Mouse (Mus musculus) small intestine, adult 2 months (tissue): ENCODE measurements around the gene Camk2n1.

Experiments
- CTCF ChIP-seq: fragments of 200-500 bp; IDR thresholded peaks from 2 replicates; pipeline ENCODE4 v1.5.1; 2012; ENCODE audit warnings: low read depth, mild to moderate bottlenecking, control low read depth, inconsistent platforms, low read length, moderate library complexity, mixed read lengths; ENCODE audit not compliant: insufficient replicate concordance, insufficient read length; ENCODE audit errors: extremely low read depth
- POLR2A ChIP-seq: fragments of 200-500 bp; IDR thresholded peaks from 2 replicates; pipeline ENCODE4 v1.6.1; 2012; ENCODE audit warnings: low read depth, mild to moderate bottlenecking, control low read depth, inconsistent platforms, low read length, moderate library complexity

DNA sequence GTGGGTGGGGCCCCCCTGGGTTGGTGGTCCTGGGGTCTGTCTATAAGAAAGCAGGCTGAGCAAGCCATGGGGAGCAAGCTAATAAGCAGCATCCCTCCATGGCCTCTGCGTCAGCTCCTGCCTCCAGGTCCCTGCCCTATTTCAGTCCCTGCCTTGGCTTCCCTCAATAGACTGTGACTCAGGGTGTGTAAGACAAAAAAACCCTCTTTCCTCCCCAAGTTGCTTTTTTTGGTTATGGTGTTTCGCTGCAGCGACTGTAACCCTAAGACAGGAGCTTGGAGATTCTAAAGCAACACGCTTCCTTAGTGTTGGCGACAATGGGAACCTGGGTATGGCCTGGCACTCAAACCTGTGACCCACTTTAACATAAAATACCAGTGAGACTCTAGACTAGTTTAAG, 7.4 kb downstream of the Camk2n1 start:
- TF ChIP-seq POLR2A: no peak
- no peak for TF ChIP-seq CTCF
